In genomic region chr3:88297321-88297851, GRCm38 (mm10) we compare ENCODE assay signal across 8 mouse cellular contexts. TPM values are rescaled to one million over a fixed set of nuclear protein-coding genes. Genes with fewer than 3 reads are reported as not detected.
DNase-seq lines count a peak whose midpoint lies in the region; ATAC-seq and TF ChIP-seq lines count a peak whose summit lies in the region.

No protein-coding gene starts in this region.

- peaks cover 10% of the 10 kb centered on the region for H3K4me1 ChIP-seq in kidney, embryonic 15.5 days
- H3K4me1 ChIP-seq in ES-E14 (ENCODE audit: control insufficient read depth in 2 of 2, insufficient read depth in 2 of 2, low read length in 2 of 2, poor library complexity in 1 of 2): peaks cover 3 to 5% of the 10 kb centered on the region in 2 experiments; a peak in 3 of 4 replicates
- H3K4me1 ChIP-seq in embryonic facial prominence, embryonic 11.5 days (ENCODE audit: control insufficient read depth, insufficient read depth, low read length): no peaks in the 10 kb centered on the region
- H3K4me1 ChIP-seq in stomach, postnatal 0 days (replicated peaks; ENCODE audit: control insufficient read depth, insufficient read depth): no peaks in the 10 kb centered on the region

- peak overlapping the region; percentile 78 for H3K9ac ChIP-seq in kidney, embryonic 15.5 days
- H3K9ac ChIP-seq in ES-E14 (ENCODE audit: insufficient read depth, low read depth, low read length, poor library complexity, severe bottlenecking): peak overlapping the region; percentile 99
- peak overlapping the region; percentile 90 for H3K9ac ChIP-seq in embryonic facial prominence, embryonic 11.5 days (replicated peaks; ENCODE audit: low read length)
- peak overlapping the region; percentile 82 for H3K9ac ChIP-seq in stomach, postnatal 0 days (ENCODE audit: low read length)

- no peaks in the 10 kb centered on the region for H3K9me3 ChIP-seq in kidney, embryonic 15.5 days (replicated peaks)
- H3K9me3 ChIP-seq in ES-E14 (ENCODE audit: control insufficient read depth, insufficient read depth, low read depth, low read length): no peaks in the 10 kb centered on the region
- H3K9me3 ChIP-seq in embryonic facial prominence, embryonic 11.5 days (replicated peaks; ENCODE audit: control insufficient read depth, low read length): no peaks in the 10 kb centered on the region
- H3K9me3 ChIP-seq in stomach, postnatal 0 days (ENCODE audit: control insufficient read depth, low read length): no peaks in the 10 kb centered on the region

- in situ Hi-C loops in ES-E14 (cut with MboI; ENCODE audit: low sequenced_read_pairs in 2 of 2, unreplicated experiment in 2 of 2): loop anchor here in 1 of 2 experiments (5.0 kb wide), 1 partner anchor 40 kb away; the partner anchor contains the start of genes Smg5 and Tmem79

- no peak for TF ChIP-seq CTCF in stomach, postnatal 0 days (IDR thresholded peaks at IDR 0.05; ENCODE audit: low read depth)

- no peak for TF ChIP-seq EP300 in stomach, postnatal 0 days (optimal IDR thresholded peaks at IDR 0.05)

- peak overlapping the region; percentile 95 for H3K27ac ChIP-seq in kidney, embryonic 15.5 days
- peak overlapping the region; percentile 95 for H3K27ac ChIP-seq in ES-E14 (ENCODE audit: insufficient read depth, low read depth, low read length, poor library complexity, severe bottlenecking)
- H3K27ac ChIP-seq in embryonic facial prominence, embryonic 11.5 days (replicated peaks; ENCODE audit: low read depth, low read length): peak overlapping the region; percentile 87
- H3K27ac ChIP-seq in macrophage: peak overlapping the region; percentile 82
- H3K27ac ChIP-seq in stomach, postnatal 0 days (replicated peaks): peak overlapping the region; percentile 93

- peak overlapping the region; percentile 80 for H3K4me3 ChIP-seq in kidney, embryonic 15.5 days (replicated peaks)
- H3K4me3 ChIP-seq in ES-E14 (ENCODE audit: insufficient read depth in 1 of 2, low read depth in 1 of 2, low read length in 2 of 2, poor library complexity in 1 of 2, severe bottlenecking in 1 of 2) (peak overlapping the region; percentile 89 to 97), macrophage (ENCODE audit: inconsistent target) (peak overlapping the region; percentile 100)
- H3K4me3 ChIP-seq in embryonic facial prominence, embryonic 11.5 days (ENCODE audit: low read depth, low read length): peak overlapping the region; percentile 83
- H3K4me3 ChIP-seq in stomach, postnatal 0 days (ENCODE audit: low read depth, low read length): peak overlapping the region; percentile 79

- peaks cover 35% of the 10 kb centered on the region for H3K36me3 ChIP-seq in kidney, embryonic 15.5 days
- peaks cover 19% of the 10 kb centered on the region for H3K36me3 ChIP-seq in ES-E14 (ENCODE audit: control insufficient read depth, insufficient read depth, low read length, poor library complexity, severe bottlenecking)
- peaks cover 10% of the 10 kb centered on the region for H3K36me3 ChIP-seq in embryonic facial prominence, embryonic 11.5 days (replicated peaks; ENCODE audit: control insufficient read depth, insufficient read depth, low read depth, low read length)
- H3K36me3 ChIP-seq in macrophage (ENCODE audit: inconsistent target): peaks cover 25% of the 10 kb centered on the region
- H3K36me3 ChIP-seq in stomach, postnatal 0 days (ENCODE audit: control insufficient read depth, insufficient read depth, low read length): peaks cover 10% of the 10 kb centered on the region

- DNase-seq in kidney, adult 18-20 months: no peak
- no peak for DNase-seq in ES-E14 (ENCODE audit: low read depth, low spot score)
- DNase-seq in embryonic facial prominence, embryonic 11.5 days (ENCODE audit: low spot score): peak; percentile 18
- DNase-seq in induced T-regulatory cell, adult 2 months (ENCODE audit: low read depth): peak; percentile 87
- no peak for DNase-seq in stomach, postnatal 0 days (ENCODE audit: low spot score)
- DNase-seq in urinary bladder, postnatal 10 days (ENCODE audit: low spot score): no peak

- WGBS in kidney, embryonic 15.5 days: under 1% methylated on average over 30 of the region's 30 CpGs
- under 1% methylated on average over 30 of the region's 30 CpGs for WGBS in embryonic facial prominence, embryonic 11.5 days
- under 1% methylated on average over 28 of the region's 30 CpGs for WGBS in macrophage (ENCODE audit: missing documents)
- WGBS in stomach, postnatal 0 days: under 1% methylated on average over 30 of the region's 30 CpGs

- H3K79me2 ChIP-seq in macrophage (ENCODE audit: inconsistent target): peaks cover 37% of the 10 kb centered on the region

- peak overlapping the region; percentile 67 for H3K4me2 ChIP-seq in kidney, embryonic 15.5 days
- H3K4me2 ChIP-seq in embryonic facial prominence, embryonic 11.5 days (ENCODE audit: low read depth, low read length): peak overlapping the region; percentile 49
- peak overlapping the region; percentile 51 for H3K4me2 ChIP-seq in stomach, postnatal 0 days (replicated peaks; ENCODE audit: low read depth)

- H3K27me3 ChIP-seq in kidney, embryonic 15.5 days: no peaks in the 10 kb centered on the region
- no peaks in the 10 kb centered on the region for H3K27me3 ChIP-seq in embryonic facial prominence, embryonic 11.5 days (ENCODE audit: control insufficient read depth, insufficient read depth, low read length)
- H3K27me3 ChIP-seq in stomach, postnatal 0 days (ENCODE audit: control insufficient read depth, insufficient read depth, low read length): no peaks in the 10 kb centered on the region

- no peak for ATAC-seq in kidney, embryonic 15.5 days (replicated peaks; ENCODE audit: low FRiP score)
- ATAC-seq in embryonic facial prominence, embryonic 11.5 days (replicated peaks; ENCODE audit: insufficient number of reproducible peaks, low FRiP score, low TSS enrichment, low read depth): no peak
- ATAC-seq in stomach, postnatal 0 days (ENCODE audit: low FRiP score, low TSS enrichment): no peak

TF ChIP-seq in ES-E14, 5 proteins besides CTCF, POLR2A, EP300 and RAD21 (continues in another document):
- no peak for TF ChIP-seq CHD2 (IDR thresholded peaks at IDR 0.05; ENCODE audit: low read depth, low read length)

RNA-seq across cellular contexts. Expression of gene Cct3, which starts 0.5 kb away (rescaled TPM):
- 587 and 599 TPM in 2 replicates for polyA plus RNA-seq in kidney, embryonic 15.5 days (2015; fragmentation: Nextera tagmentation; extraction: Ambion mirVana)
- 793 and 920 TPM in 2 replicates for total RNA-seq in ES-E14 (2012; rRNA removed)
- polyA plus RNA-seq in embryonic facial prominence, embryonic 11.5 days (2014; fragmentation: Nextera tagmentation; extraction: Ambion mirVana): 784 and 788 TPM in 2 replicates
- total RNA-seq in macrophage (2018; cell fraction: chromatin; rRNA removed): 100 to 1,000 TPM in 3 of 26 experiments, 10 to 100 TPM in 23; 30.5 to 130 (median 76.1) TPM
- total RNA-seq in macrophage (2018; cell fraction: cytosol; rRNA removed): 100 to 1,000 TPM in 19 of 26 experiments, 10 to 100 TPM in 7; 80.3 to 150 (median 110) TPM
- 100 to 1,000 TPM in 3 of 26 experiments, 10 to 100 TPM in 23; 30.4 to 129 (median 67.6) TPM for total RNA-seq in macrophage (2018; cell fraction: nucleus; rRNA removed)
- 72.7 to 217 TPM (median 87.3 TPM) in 3 replicates for polyA plus RNA-seq in macrophage (2018)
- polyA plus RNA-seq in stomach, postnatal 0 days (2015; fragmentation: Nextera tagmentation; extraction: Ambion mirVana): 230 and 233 TPM in 2 replicates

RNA-seq across cellular contexts. Expression of gene Tsacc, which starts 0.6 kb away (rescaled TPM):
- 12.9 and 15.6 TPM in 2 replicates for polyA plus RNA-seq in kidney, embryonic 15.5 days (2015; fragmentation: Nextera tagmentation; extraction: Ambion mirVana)
- 8.4 and 16.7 TPM in 2 replicates for total RNA-seq in ES-E14 (2012; rRNA removed)
- 9.8 and 13.1 TPM in 2 replicates for polyA plus RNA-seq in embryonic facial prominence, embryonic 11.5 days (2014; fragmentation: Nextera tagmentation; extraction: Ambion mirVana)
- total RNA-seq in macrophage (2018; cell fraction: chromatin; rRNA removed): 10 to 100 TPM in 1 of 26 experiments, 1 to 10 TPM in 20, not detected in 5; 1.8 to 16.5 (median 4.3) TPM
- total RNA-seq in macrophage (2018; cell fraction: cytosol; rRNA removed): 1 to 10 TPM; 1.2 to 4.0 (median 1.8) TPM
- total RNA-seq in macrophage (2018; cell fraction: nucleus; rRNA removed): 10 to 100 TPM in 2 of 26 experiments, 1 to 10 TPM in 22, not detected in 2; 1.3 to 12.5 (median 3.2) TPM
- 2.0 to 2.8 TPM (median 2.1 TPM) in 3 replicates for polyA plus RNA-seq in macrophage (2018)
- 9.1 and 9.3 TPM in 2 replicates for polyA plus RNA-seq in stomach, postnatal 0 days (2015; fragmentation: Nextera tagmentation; extraction: Ambion mirVana)

RNA-seq across cellular contexts. Expression of gene Gm38392, which starts 10.4 kb away (rescaled TPM):
- 2.5 and 2.9 TPM in 2 replicates for polyA plus RNA-seq in kidney, embryonic 15.5 days (2015; fragmentation: Nextera tagmentation; extraction: Ambion mirVana)
- total RNA-seq in ES-E14 (2012; rRNA removed): 2.4 and 2.9 TPM in 2 replicates
- polyA plus RNA-seq in embryonic facial prominence, embryonic 11.5 days (2014; fragmentation: Nextera tagmentation; extraction: Ambion mirVana): 0.36 TPM in 1 of 2 replicates, not detected in the other
- under 1 TPM in 1 of 26 experiments, not detected in 25; 0.62 TPM for total RNA-seq in macrophage (2018; cell fraction: chromatin; rRNA removed)
- total RNA-seq in macrophage (2018; cell fraction: cytosol; rRNA removed): not detected
- under 1 TPM in 2 of 26 experiments, not detected in 24; 0.54 to 0.57 TPM for total RNA-seq in macrophage (2018; cell fraction: nucleus; rRNA removed)
- not detected in 3 replicates for polyA plus RNA-seq in macrophage (2018)
- 0.36 and 2.0 TPM in 2 replicates for polyA plus RNA-seq in stomach, postnatal 0 days (2015; fragmentation: Nextera tagmentation; extraction: Ambion mirVana)

RNA-seq across cellular contexts. Expression of gene Glmp, which starts 27.4 kb away (rescaled TPM):
- polyA plus RNA-seq in kidney, embryonic 15.5 days (2015; fragmentation: Nextera tagmentation; extraction: Ambion mirVana): 226 and 234 TPM in 2 replicates
- total RNA-seq in ES-E14 (2012; rRNA removed): 147 and 226 TPM in 2 replicates
- polyA plus RNA-seq in embryonic facial prominence, embryonic 11.5 days (2014; fragmentation: Nextera tagmentation; extraction: Ambion mirVana): 77.9 and 87.3 TPM in 2 replicates
- total RNA-seq in macrophage (2018; cell fraction: chromatin; rRNA removed): 10 to 100 TPM; 24.6 to 88.8 (median 38.2) TPM
- 100 to 1,000 TPM; 271 to 488 (median 379) TPM for total RNA-seq in macrophage (2018; cell fraction: cytosol; rRNA removed)
- total RNA-seq in macrophage (2018; cell fraction: nucleus; rRNA removed): 100 to 1,000 TPM in 25 of 26 experiments, 10 to 100 TPM in 1; 62.8 to 337 (median 227) TPM
- 347 to 461 TPM (median 393 TPM) in 3 replicates for polyA plus RNA-seq in macrophage (2018)
- polyA plus RNA-seq in stomach, postnatal 0 days (2015; fragmentation: Nextera tagmentation; extraction: Ambion mirVana): 161 and 166 TPM in 2 replicates

RNA-seq across cellular contexts. Expression of gene Tmem79, which starts 38.6 kb away (rescaled TPM):
- 5.2 and 6.6 TPM in 2 replicates for polyA plus RNA-seq in kidney, embryonic 15.5 days (2015; fragmentation: Nextera tagmentation; extraction: Ambion mirVana)
- total RNA-seq in ES-E14 (2012; rRNA removed): 24.3 and 39.5 TPM in 2 replicates
- 2.1 and 2.8 TPM in 2 replicates for polyA plus RNA-seq in embryonic facial prominence, embryonic 11.5 days (2014; fragmentation: Nextera tagmentation; extraction: Ambion mirVana)
- total RNA-seq in macrophage (2018; cell fraction: chromatin; rRNA removed): under 1 TPM in 1 of 26 experiments, not detected in 25; 0.54 TPM
- total RNA-seq in macrophage (2018; cell fraction: cytosol; rRNA removed): under 1 TPM in 24 of 26 experiments, not detected in 2; 0.09 to 0.68 (median 0.21) TPM
- total RNA-seq in macrophage (2018; cell fraction: nucleus; rRNA removed): 1 to 10 TPM in 3 of 26 experiments, under 1 TPM in 6, not detected in 17; 0.42 to 1.2 (median 0.61) TPM
- polyA plus RNA-seq in macrophage (2018): 0.13 to 0.59 TPM (median 0.42 TPM) in 3 replicates
- polyA plus RNA-seq in stomach, postnatal 0 days (2015; fragmentation: Nextera tagmentation; extraction: Ambion mirVana): 51.9 and 54.1 TPM in 2 replicates

Comparison
In these comparisons a context has a peak if more than half of its experiments do, and no peak if none do; other contexts are left out.
1. DNase-seq: peak in embryonic facial prominence, embryonic 11.5 days (single experiment) and induced T-regulatory cell, adult 2 months (single experiment); none in kidney, adult 18-20 months (single experiment), ES-E14 (single experiment), stomach, postnatal 0 days (single experiment) and urinary bladder, postnatal 10 days (single experiment).
2. Peak in every context shown above with its lines, with median percentiles within 50 percentile points of each other: H3K27ac ChIP-seq, H3K4me2 ChIP-seq, H3K4me3 ChIP-seq and H3K9ac ChIP-seq.